Mouse (Mus musculus) adrenal gland, postnatal 25 days (tissue): ENCODE results near the gene Cyp2j5. TPM values are rescaled to one million over a fixed set of nuclear protein-coding genes. Genes with fewer than 3 reads are reported as not detected.
"Not testable (repeated sequence)": the region's sequence is repeated elsewhere in the genome, so short reads cannot be mapped to it uniquely, and the experiment has no call there.

ENCODE experiments used
- DNase-seq: peaks from one replicate; pipeline ENCODE4 v3.0.0; 2021; ENCODE audit warnings: mixed read lengths
- long read RNA-seq: library from polyadenylated mRNA; stranded (forward); transcript quantifications from one replicate; pipeline ENCODE4 v2.0.0, GENCODE M21; 2021
- total RNA-seq: library from RNA; stranded (reverse); gene quantifications from 2 replicates; pipeline ENCODE4 v1.2.3, GENCODE M21; 2021

Gene Cyp2j5
- total RNA-seq, result 2.6 TPM in 1 of 2 replicates, not detected in the other
- long read RNA-seq, transcript Cyp2j5-201 (9 exons, 2,345 nt), result major isoform, 131 of 167 reads
- long read RNA-seq, partial matches to known transcripts, result 24 of 167 reads
- long read RNA-seq, other reads (novel, unspliced or antisense), result 12 of 167 reads

DNA sequence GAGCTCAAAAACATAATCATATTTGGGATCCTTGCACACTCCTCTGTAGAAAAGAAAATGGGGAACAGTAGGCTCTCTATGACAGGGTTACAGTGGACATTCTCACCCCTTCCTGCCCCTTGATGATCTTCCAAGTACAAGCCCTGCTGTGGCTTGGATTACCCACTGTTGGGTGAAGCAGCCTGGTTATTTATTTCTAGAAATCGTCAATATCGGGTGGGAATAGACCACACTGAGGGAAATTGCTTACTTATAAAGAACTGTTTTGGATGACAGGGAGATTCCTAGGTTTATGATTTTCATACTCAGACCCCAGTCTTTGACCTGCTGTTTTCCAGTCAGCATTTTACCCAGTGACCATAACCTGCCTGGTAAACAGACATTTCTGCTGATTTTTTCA is at the start of gene Cyp2j5:
TSS of gene Cyp2j5 (minus strand) at position 164 of the 400 bp plus-strand sequence.
- no peak for DNase-seq

DNA sequence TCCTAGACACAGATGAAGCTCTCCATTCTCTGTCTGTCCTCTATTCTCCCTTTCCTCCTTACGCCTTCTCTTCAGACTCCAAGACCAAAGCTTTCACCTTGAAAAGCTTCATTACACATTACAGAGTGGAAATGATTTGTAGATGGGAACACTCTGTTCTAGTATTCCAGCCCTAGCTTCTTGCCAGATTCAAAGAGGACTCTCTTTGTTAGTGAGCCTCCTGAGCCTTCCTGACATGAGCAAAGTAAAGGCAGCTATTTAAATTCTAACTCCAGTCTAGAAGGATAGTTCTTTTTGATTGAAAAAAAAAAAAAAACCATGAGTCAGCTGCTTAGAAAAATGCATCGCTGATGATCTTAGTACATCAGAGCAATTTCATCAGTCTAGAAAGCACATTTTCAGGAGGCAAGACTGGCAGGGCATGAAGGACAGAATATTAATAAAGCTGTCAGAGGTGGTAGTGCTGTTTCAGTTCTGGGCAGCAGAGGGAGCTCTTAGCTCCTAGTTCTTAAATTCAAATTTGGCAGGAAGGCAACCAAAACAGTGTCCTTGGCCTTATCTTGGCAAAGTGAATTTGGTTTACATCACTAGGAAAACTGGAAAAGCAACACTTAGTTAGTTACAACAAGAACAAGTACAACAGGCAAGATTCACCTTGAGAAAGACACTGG is 41.5 kb upstream of the Cyp2j5 start:
- peak; percentile 42 for DNase-seq

DNA sequence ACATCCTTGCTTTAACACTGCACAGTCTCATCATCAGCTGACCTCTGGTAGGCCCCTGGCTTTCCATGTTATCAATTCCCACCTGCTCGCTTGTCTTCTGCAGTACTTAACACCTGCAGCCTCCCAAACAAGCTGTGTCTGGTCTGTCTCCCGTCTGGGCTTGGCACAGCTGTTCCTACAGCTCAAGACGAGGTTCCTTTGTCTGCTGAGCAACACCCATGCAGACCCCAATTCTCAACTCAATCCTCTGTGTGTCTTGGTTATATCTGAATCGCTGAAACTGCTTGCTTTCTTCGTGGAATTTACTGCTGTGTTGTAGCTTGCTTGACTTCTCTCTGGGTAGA is 34.2 kb upstream of the Cyp2j5 start:
- DNase-seq, result no peak

DNA sequence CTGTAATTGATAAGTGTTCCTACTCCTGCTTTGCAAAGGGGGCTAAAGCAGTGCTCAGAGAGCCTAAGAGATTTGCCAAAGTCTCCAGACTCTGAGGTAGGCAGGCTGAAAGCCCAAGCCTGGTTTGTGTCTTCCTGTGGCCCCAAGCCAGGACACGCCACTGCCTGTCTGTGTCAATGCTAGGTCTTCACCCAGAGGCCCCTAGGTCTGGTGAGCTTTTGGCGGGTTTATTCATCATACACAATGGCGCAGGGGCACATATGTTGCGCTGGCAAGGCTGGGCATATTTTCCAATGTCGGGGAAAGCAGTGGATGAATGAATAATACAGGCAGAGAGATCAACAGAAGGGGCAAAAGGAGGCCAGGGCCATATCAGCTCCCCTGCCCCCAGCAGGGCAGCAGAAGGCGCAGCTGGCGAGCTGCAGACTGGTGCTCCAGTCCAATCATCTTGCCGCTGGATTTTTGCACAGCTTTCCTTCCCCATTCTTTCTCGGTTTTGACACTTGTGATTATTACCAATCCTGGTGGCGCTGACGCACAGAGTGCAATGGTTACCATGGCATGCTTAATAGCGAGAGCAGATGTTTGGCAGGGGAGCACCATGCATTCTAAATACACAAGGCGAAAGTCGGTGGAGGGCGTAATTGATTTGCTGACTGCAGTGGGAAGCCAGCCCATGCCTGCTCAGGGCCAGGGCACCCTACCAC is 33.7 kb upstream of the Cyp2j5 start:
- DNase-seq, result no peak

DNA sequence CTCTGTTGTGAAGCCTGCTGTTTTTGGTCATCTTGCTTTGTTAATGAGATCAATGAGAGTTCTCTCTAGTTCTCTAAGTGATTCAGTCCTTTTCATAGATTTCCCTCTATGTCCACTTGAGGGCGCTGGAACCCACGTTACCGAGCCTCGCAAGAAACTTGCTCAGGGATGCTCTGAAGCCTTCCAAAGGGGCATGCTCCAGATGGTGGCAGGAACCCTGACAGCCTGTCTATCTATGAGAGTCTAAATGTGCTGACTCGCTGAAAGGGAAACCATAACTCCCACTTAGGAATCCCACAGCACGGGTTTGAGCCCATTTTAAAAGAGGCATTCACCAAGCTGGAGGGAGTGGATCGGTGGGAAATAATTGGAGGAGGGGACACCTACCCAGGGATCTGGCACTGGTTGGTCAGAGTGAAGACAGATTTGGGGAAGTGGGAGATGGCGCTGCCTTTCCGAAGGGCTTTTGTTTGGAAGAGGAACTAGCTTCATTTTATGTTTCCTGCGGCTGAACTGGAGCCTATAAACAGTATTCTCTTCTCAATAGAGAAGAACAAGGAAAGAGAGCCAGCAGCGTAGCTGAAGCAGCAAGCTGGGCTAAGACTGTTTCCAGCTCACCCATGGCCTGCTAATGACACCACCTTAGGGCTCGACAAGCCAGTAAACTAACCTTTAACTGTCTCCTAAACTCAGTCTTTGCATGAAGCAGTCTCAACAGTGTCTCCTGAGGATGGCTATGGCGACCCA is 32.8 kb upstream of the Cyp2j5 start:
- DNase-seq, result peak; percentile 25

DNA sequence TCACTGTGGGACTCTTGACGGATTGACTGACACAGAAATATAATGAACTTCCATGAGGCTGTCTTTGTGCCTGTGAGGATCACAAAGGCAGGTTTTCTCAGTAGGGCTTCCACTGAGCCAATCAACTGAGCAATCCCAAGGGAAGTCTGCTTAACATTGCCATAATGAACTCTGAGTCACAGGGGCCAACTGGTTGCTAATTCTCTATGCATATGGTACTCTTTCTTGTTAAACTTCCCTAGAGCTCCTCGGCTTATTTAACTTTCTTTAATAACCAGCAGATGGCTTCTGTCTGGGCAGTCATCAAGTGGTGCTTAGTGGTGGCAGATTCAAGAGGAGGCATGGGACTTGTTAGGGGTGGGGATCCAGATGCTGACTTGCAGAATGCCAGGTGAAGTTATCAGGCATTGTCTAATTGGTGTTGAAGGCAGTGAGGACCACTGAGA is 23.4 kb upstream of the Cyp2j5 start:
- no peak for DNase-seq

DNA sequence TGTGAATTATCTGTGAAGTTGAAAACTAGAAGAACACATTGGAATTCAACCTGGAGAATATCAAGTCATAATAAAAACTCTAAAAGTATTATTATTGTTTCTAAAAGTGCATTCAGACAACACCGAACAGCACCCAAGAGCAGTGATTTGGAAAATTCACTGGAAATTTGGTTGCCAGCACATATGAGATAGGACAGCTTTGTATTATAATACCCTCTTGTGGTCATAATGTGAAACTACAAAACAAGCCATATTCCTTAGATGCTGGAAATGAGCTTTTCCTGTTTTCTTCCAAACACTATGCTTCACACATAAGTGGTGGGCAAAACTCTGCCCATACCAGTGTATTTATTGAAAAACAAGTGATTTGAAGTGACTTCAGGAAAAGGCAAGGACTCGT is 19.5 kb upstream of the Cyp2j5 start:
- DNase-seq, result no peak

DNA sequence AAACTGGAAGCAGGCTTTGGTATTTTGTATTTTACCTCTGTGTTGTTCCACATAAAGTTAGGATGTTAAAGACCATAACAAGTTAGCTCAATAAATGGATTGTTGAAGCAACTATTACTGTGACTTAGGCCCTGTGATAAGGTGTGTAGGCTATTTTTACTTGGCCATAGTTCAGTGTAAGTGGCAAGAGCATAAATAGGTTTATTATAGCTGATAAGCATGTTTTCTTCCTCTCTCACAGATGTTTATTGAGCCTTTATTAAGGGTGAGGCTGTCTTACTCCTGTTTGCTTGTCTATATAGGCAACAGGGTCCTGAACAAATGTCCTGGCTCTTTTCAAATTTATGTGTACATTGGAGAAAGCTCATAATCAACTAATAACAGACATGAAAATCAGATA is 17.0 kb upstream of the Cyp2j5 start:
- DNase-seq, result no peak

DNA sequence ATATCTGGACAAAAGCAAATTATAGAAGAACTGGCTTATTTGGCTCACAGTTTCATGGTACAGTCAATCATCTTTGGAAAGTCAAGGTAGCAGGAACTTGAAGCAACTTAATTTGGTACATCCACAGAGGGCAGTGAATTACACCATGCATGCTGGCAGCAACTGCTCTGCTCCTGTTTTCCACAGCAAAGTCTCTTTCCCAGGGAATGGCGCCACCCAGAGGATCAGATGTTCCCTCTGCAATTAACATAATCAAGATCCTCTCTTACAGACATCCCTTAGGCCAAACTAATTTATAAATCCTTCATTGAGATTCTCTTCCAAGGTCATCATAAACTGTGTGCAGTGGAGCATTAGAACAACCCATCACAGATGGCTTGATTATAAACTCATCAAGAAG is 16.3 kb upstream of the Cyp2j5 start:
- DNase-seq, result peak; percentile 23

DNA sequence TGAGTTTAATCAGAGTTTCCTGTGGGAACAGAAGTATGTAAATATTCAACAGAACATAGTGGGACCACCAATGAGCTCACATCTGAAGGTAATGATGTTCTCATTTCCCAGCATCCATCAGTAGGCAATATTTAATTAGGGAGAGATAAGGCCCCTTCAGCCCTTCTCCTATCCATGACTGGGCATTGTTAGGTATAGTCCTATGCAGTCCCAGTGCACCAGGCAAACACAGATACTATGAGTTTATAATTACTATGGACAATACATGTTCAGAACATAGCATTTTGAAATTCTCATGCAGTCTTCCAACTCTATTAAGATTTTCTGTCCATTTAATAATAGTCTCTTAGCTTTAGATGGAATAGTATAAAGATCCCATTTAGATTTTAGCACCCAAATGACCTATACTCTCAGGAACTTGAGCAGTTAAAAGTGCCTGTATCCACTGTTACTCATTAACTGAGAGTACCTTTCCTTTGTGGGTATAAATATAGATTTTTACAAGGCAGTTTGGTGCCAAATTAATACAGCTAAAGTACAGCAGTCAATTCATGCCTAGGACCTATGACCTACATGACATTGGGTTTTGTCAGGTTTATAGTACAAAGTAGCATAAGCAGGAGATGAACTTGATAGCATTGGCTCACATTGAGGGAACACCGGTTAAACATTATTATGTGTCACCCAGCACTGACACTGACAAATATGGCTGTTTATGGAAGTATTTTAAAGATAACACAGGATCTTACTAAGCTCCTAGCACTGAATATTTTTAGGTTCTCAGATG is 907 bp upstream of the Cyp2j5 start:
- DNase-seq, result no peak

DNA sequence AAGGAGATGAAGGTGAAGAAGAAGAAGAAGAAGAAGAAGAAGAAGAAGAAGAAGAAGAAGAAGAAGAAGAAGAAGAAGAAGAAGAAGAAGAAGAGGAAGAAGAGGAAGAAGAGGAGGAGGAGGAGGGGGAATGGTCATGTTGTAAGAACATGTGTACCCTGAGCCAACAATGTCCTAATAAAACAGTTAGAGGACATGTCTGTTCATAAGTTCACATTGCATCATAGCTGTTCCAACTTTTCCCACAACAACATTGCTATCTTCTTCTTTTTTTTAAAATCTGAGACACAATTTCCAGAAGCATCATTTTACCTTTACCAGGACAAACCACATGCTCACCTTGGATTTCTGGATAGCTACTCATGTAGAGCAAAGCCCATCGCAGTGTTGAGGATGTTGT is 28.5 kb downstream of the Cyp2j5 start:
- DNase-seq, result no peak

DNA sequence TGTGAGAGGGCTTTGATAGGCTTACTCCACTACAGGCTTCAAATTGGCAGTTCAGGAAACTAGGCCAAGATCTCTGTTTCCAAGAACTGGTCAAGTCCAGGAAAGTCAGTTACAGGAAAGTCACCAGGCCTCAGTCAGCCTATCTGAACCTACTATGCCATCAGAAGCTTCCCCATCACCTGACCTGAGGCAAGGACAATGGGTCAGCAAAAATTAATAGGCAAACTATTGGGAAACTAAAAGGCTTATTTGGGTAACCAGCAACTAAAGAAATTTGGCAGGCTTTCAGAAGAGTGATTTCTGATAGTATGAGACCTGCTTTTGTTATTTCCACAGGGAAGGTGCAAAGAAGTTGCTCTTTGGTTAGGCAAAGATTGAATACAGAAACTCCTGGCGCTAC is 41.5 kb downstream of the Cyp2j5 start:
- DNase-seq, result no peak

DNA sequence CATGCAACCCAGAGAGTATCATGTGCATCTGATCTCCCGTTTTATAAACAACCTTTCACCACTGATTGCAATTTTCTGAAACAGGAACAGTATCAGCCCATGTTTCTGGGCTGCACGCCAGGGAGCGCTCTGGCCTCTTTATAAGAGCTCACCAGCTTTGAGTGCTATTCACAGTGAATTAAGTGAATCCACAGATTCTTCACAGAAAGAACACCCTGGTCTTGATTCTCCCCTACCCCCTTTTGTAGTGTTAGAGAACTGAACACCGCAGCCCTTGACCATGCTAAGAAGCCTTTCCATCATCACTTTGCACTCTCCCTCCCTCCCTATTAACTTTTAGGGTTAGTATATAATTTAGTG is 72.2 kb downstream of the Cyp2j5 start:
- DNase-seq, result peak; percentile 50

DNA sequence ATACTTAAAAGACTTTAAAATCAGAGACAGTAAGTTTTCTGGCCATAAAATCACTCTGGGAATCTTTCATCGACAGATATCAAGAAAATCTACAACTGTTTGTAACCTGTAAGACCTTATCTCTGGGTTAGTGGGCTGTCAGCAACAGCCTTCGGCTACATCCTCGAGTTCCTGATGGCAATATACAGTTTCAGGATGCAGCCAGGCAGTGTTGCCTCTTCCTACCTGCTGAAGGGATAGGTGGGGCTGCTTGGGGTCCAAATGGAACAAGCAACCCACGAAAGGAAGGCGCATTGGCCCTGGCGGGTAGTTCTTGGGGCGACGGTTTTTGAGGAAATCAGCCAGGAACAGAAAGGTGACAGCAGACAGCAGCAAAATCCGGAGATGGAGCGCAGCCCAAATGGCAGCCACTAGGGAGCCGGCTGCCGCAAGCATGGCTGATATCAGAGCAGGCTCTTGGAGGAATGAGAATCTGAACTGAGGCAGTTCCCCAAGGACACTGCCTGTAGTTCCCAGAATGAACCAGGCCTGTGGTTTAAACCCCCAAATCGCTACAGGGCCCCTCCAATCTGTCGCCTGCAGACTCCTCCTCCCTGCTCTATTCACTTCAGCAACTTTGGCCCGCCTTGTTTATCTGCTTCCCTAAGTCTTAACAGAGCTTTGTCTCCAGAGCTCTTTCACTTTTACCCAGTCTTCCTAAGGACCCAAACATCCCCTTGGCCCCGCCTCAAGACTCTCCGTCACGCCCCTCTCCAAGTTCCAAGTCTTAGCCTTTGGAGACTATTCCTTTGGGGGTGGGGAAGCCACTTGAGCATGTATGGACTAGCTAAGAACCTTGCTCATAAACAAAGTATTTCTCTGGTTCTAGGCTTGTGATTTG is 72.8 kb downstream of the Cyp2j5 start, which contains the start of gene Cyp2j9:
TSS of gene Cyp2j9 (minus strand) at position 668 of the 880 bp plus-strand sequence.
- peak; percentile 31 for DNase-seq

DNA sequence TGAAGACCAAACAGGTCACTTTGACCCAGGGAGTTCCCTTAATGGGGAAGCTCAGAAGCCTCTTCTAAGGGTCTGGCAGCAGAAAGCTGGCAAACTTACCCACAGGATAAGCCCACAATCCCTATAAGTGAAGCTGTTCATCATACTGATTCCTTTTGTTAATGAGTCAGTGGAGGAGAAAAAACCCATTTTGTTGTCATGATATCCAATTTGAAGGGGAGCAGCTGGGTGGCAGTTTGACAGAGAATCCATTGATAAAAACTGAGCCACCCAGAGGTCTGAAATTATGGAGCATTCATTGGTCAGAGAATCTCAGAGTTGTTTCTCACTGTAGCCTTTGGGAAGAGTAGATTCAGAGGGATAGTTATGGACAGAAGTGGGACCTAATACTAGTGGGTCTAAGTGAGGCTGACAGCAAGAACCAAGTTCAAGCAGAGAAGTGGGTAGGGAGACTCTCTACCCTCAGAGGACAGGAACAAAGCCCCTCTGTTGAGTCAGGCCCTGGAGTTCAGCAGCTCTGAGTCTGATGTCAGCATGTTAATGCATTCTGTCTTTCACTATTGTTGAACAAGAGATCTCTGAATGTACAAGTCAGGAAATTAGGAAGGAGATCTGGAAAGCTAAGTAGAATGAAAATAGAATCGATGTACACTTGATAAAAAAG is 82.4 kb downstream of the Cyp2j5 start:
- DNase-seq, result no peak

DNA sequence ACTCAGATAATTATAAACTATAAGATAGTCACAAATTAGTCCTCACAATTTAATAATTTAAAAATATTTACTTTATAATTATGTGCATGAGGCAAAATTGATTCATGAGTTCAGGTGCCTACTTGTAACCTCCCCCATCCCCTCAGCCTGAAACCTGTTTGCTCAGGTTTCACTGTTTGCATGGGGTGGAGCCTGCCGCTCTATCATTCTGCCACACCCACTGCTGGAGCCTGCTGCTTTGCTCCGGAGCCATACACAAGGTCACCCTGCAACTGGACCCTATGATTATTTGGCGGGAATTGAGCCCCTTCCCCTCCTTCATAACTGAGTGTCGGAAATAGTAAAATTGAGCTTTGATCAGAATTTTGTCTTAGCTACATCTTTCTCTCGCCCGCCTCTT is 83.6 kb downstream of the Cyp2j5 start:
- not testable (repeated sequence) for DNase-seq
